Mouse (Mus musculus) spleen, adult 2 months (tissue): ENCODE measurements around the gene Carhsp1. TPM values are rescaled to one million over a fixed set of nuclear protein-coding genes. Genes with fewer than 3 reads are reported as not detected.

ENCODE experiments used
- DNase-seq, 2 experiments: peaks; one replicate each; pipeline versions ENCODE4 v3.0.0 to v3.0.0-alpha.2; 2012 to 2021; ENCODE audit warnings: low spot score in 2 of 2, low read depth in 1 of 2
- H3K27ac ChIP-seq: fragments of 200-500 bp; 2 replicates; pipeline ENCODE4 v1.5.1; 2012; ENCODE audit warnings: low read length, inconsistent platforms; ENCODE audit not compliant: insufficient read depth
- H3K27me3 ChIP-seq: fragments of 200-500 bp; 2 replicates; pipeline ENCODE4 v1.6.1; 2012; ENCODE audit warnings: mild to moderate bottlenecking, moderate library complexity, low read length, inconsistent platforms; ENCODE audit not compliant: control insufficient read depth, insufficient read depth
- H3K36me3 ChIP-seq: fragments of 200-500 bp; 2 replicates; pipeline ENCODE4 v1.6.1; 2012; ENCODE audit warnings: mild to moderate bottlenecking, low read length, inconsistent platforms; ENCODE audit not compliant: control insufficient read depth, insufficient read depth
- H3K4me1 ChIP-seq: fragments of 200-500 bp; 2 replicates; pipeline ENCODE4 v1.6.1; 2011; ENCODE audit warnings: inconsistent platforms; ENCODE audit not compliant: control insufficient read depth, insufficient read depth, insufficient read length
- H3K4me3 ChIP-seq: fragments of 200-500 bp; 2 replicates; pipeline ENCODE4 v1.5.1; 2011; ENCODE audit warnings: mild to moderate bottlenecking, inconsistent platforms; ENCODE audit not compliant: insufficient read depth, insufficient read length; ENCODE audit errors: extremely low read depth
- CTCF ChIP-seq: fragments of 200-500 bp; IDR thresholded peaks from 2 replicates; pipeline ENCODE4 v1.5.1; 2011; ENCODE audit warnings: mild to moderate bottlenecking, inconsistent platforms; ENCODE audit not compliant: insufficient read depth, insufficient read length, insufficient replicate concordance; ENCODE audit errors: extremely low read depth
- POLR2A ChIP-seq: fragments of 200-500 bp; IDR thresholded peaks from 2 replicates; pipeline ENCODE4 v1.6.1; 2011; ENCODE audit warnings: low read depth, low read length, inconsistent platforms
- WGBS: fragments of 180-500 bp; shearing (Covaris S2); methylation state at CpG from one replicate; pipeline ENCODE4 v1.1.7; 2018; 5-methylcytosine and 5-hydroxymethylcytosine counted together
- polyA plus RNA-seq: library from polyadenylated mRNA; depleted of rRNA; stranded (reverse); fragments of >200 nt; gene quantifications from 2 replicates; pipeline ENCODE4 v1.2.3, GENCODE M21; 2012; rRNA removed

The Carhsp1 gene
- polyA plus RNA-seq = 56.5 and 63.1 TPM in 2 replicates

DNA sequence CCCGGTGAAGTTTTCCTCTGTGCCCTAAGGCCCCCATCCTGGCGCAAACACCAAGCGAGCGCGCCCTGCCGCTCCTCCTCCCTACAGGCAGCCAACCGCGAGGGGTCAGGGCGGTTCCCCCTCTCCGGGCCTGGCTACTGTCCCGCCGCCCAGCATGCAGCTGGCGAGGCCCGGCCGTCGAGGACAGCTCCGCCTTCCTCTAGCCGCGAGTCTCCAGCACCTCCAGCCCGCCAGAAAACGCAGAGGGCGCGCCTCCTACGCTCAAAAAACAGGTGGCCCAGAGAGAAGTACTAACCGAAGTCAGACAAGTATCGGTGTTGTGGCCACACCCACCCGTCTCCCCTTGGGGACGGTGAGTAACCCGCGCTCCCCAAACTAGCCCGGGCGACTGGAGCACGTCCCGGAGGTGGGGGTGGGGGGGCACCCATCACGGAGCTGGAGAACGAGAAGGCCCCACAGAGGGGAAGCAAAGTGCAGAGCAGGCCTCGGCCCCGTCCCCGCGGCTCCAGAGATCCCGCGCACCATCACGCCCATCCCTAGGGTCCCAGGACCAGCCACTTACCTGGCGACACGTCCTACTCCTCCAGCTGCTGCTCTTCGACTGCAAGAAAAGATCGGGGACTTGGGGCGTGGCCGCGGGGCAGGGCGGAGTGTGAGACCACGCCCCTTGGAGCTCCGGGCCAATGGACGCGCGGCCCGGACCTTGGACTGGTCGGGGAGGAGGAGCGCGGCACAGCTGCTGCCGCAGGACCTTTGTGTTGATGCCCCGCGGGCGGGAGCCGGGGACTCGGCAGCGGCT lies at the start of gene Carhsp1:
Gene Carhsp1, minus strand, starts transcription at position 605 of the 799 bp plus-strand sequence.
- peaks cover 5% of the 10 kb centered on the region for H3K4me1 ChIP-seq
- under 1% methylated on average over 66 of the region's 67 CpGs for WGBS
- no peaks in the 10 kb centered on the region for H3K27me3 ChIP-seq
- H3K36me3 ChIP-seq = no peaks in the 10 kb centered on the region
- peak; percentile 80 to 95 for DNase-seq
- H3K4me3 ChIP-seq = peak within 1 kb of the TSS; percentile 68
- TF ChIP-seq POLR2A (peak; percentile 82), CTCF (no peak)
- peak within 1 kb of the TSS; percentile 58 for H3K27ac ChIP-seq

DNA sequence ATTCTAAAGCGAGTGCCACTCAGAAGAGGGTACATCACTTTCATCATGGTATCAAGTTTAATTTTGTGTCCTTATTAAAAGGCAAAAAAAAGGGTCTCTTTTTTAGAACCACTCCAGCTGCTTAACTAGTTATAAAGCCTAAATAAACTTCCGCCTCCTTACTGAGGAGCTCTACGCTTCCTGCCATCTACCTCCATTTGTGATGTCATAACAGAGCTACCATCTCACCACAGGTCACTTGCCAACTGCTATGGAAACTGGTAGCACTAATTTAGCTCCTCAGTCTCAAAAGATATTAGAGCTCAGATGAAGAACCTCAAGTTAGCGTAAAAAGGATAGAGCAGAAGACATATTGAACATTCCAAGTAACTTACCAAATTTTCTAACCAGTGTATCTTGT lies 48.5 kb upstream of the Carhsp1 start:
- H3K4me1 ChIP-seq = peaks cover 7% of the 10 kb centered on the region
- DNase-seq = no peak
- H3K27ac ChIP-seq = no peak overlapping the region
- H3K36me3 ChIP-seq = peaks cover 8% of the 10 kb centered on the region
- H3K4me3 ChIP-seq = no peak overlapping the region
- TF ChIP-seq POLR2A = no peak
- no peak for TF ChIP-seq CTCF
- 85% methylated on average over 4 of the region's 4 CpGs for WGBS
- H3K27me3 ChIP-seq = no peaks in the 10 kb centered on the region

- DNase-seq = no peak
- Histone ChIP-seq H3K4me1 (peaks cover 3% of the 10 kb centered on the region; the same call in 1 of the 2 replicates), H3K4me3 (no peak overlapping the region), H3K36me3 (peaks cover 23% of the 10 kb centered on the region), H3K27ac (no peak overlapping the region), H3K27me3 (no peaks in the 10 kb centered on the region)
- TF ChIP-seq POLR2A (no peak), CTCF (no peak)
- 95% methylated on average over 10 of the region's 10 CpGs for WGBS
Observed at GRCm38 (mm10) chr16:8717744-8718143, 45.8 kb upstream of the Carhsp1 start.

- 70% methylated on average over 6 of the region's 6 CpGs for WGBS
- TF ChIP-seq CTCF (no peak), POLR2A (no peak)
- Histone ChIP-seq H3K36me3 (peaks cover 35% of the 10 kb centered on the region), H3K4me3 (no peak overlapping the region), H3K4me1 (peaks cover 3% of the 10 kb centered on the region; the same call in 1 of the 2 replicates), H3K27ac (no peak overlapping the region), H3K27me3 (no peaks in the 10 kb centered on the region)
- no peak for DNase-seq
Observed at GRCm38 (mm10) chr16:8716300-8716699, 44.3 kb upstream of the Carhsp1 start.

DNA sequence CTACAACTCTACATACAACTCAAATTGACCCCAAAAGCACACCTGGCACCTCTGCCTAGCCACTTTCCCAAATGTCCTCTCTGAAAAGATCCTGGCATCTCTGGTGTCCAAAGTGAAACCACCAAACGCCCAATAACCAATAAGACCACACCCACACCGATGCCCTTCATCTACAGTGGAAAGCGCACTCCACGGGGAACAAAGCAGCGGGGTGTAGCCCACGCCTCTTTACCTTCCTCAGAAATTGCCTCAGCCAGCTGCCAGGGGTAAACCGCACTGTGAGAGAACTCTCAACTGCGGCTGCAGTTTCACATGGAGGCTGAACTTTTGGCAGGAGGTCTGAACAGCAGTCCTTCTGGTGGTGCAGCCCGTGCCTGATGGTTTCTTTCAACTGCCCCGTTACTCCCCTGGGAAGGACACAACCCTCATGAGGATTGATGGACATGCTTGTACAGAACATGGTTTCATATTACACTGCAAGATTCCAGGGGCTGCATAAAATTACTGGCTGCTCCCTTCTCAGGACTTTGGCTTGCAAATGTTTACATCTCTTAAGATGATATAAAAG lies 43.6 kb upstream of the Carhsp1 start:
- Histone ChIP-seq H3K4me1 (peaks cover 3% of the 10 kb centered on the region; the same call in 1 of the 2 replicates), H3K27me3 (no peaks in the 10 kb centered on the region), H3K27ac (no peak overlapping the region), H3K36me3 (peaks cover 40% of the 10 kb centered on the region), H3K4me3 (no peak overlapping the region)
- WGBS = 77% methylated on average over 10 of the region's 10 CpGs
- TF ChIP-seq POLR2A = no peak
- no peak for TF ChIP-seq CTCF
- no peak for DNase-seq

DNA sequence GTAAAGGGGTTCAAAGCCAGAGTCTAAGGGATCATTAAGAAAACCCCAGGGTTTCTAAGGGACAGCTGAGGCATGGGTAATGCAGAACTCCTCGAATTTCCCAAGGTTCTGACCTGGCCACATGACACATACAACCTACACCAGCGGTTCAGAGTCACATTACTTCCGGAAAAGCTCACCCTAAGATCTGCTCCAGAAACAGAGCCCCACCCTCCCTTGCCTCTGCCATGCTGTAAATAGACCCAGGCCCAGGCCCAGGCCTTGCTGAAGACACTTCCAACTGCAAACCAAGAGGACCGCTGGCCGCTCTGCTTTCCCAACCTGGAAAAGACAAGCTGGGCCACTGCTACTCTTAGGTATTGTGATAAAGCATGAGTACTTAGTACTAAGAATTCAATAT lies 42.9 kb upstream of the Carhsp1 start:
- peaks cover 3% of the 10 kb centered on the region; the same call in 1 of the 2 replicates for H3K4me1 ChIP-seq
- no peak for DNase-seq
- peaks cover 44% of the 10 kb centered on the region for H3K36me3 ChIP-seq
- no peak for TF ChIP-seq CTCF
- no peak for TF ChIP-seq POLR2A
- H3K27ac ChIP-seq = no peak overlapping the region
- no peak overlapping the region for H3K4me3 ChIP-seq
- 90% methylated on average over 5 of the region's 5 CpGs for WGBS
- no peaks in the 10 kb centered on the region for H3K27me3 ChIP-seq

DNA sequence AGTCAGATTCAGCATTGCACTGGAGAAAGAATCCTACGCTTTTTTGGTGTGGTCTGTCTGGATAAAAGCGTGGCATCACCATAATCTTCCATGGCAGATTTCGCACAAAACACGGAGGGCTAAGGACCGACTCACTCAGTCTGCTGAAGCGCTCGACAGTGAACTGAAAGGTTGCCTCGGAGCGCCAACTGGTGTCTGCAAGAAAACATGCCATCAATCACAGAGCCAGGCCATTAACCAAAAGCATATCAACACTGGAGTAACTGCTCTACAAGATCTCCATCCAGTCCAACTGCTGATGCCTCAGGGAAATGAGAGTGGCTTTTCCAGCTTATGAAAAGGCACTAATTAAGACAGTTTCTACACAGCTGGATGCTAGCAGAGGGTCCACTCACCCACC lies 40.0 kb upstream of the Carhsp1 start:
- Histone ChIP-seq H3K4me1 (no peaks in the 10 kb centered on the region), H3K27ac (no peak overlapping the region), H3K27me3 (no peaks in the 10 kb centered on the region), H3K36me3 (peaks cover 67% of the 10 kb centered on the region), H3K4me3 (no peak overlapping the region)
- no peak for DNase-seq
- WGBS = 95% methylated on average over 9 of the region's 9 CpGs
- TF ChIP-seq CTCF (no peak), POLR2A (no peak)
